Mouse (Mus musculus): ENCODE data around the gene Gstt2. TPM values are rescaled to one million over a fixed set of nuclear protein-coding genes. Genes with fewer than 3 reads are reported as not detected.

The Gstt2 gene
- polyA plus RNA-seq, 1 experiment from 2014 or later, result 6.3 TPM

DNA sequence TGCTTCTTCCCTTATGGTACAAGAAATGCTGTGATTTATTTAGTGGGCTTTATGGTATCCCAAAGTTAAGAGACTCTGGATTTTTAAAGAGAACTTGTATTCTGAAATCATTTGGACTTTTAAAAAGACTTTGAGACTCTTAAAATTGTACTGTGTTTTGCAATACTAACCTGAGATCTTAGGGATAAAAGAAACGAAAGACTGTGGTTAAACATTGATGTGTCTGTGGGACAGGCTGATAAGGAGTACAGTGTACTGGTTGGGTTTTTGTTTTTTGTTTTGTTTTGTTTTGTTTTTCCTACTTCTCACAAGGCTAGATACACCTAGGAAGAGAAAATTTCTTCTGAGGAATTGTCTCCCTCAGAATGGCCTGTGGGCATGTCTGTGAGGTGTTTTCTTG lies 51.8 kb downstream of the Gstt2 start:
- Histone ChIP-seq H3K9me3 (replicated peaks) (no peaks in the 10 kb centered on the region), H3K4me1 (peaks cover 8% of the 10 kb centered on the region), H3K27me3 (replicated peaks) (peaks cover 26% of the 10 kb centered on the region), H3K27ac (replicated peaks) (no peak overlapping the region), H3K36me3 (no peaks in the 10 kb centered on the region), H3K9ac (replicated peaks) (no peak overlapping the region), H3K4me2 (no peak overlapping the region), H3K4me3 (replicated peaks) (no peak overlapping the region)
- 92% methylated on average over 1 of the region's 1 CpGs for WGBS
- no peak for ATAC-seq (ENCODE audit: low FRiP score)

Other genes starting within 250 kb of the Gstt2 start
- gene Ggt5, start 248.1 kb downstream of the Gstt2 start, polyA plus RNA-seq (2015; fragmentation: Nextera tagmentation; extraction: Ambion mirVana), result 2.2 and 4.8 TPM in 2 replicates
- 16.0 and 16.9 TPM in 2 replicates for gene Susd2, start 193.4 kb downstream of the Gstt2 start, polyA plus RNA-seq (2015; fragmentation: Nextera tagmentation; extraction: Ambion mirVana)
- 32.9 and 35.8 TPM in 2 replicates for gene Cabin1, start 73.1 kb downstream of the Gstt2 start, polyA plus RNA-seq (2015; fragmentation: Nextera tagmentation; extraction: Ambion mirVana)
- 91.4 and 101 TPM in 2 replicates for gene Ddt, start 64.0 kb downstream of the Gstt2 start, polyA plus RNA-seq (2015; fragmentation: Nextera tagmentation; extraction: Ambion mirVana)
- gene Gm20441, start 56.5 kb downstream of the Gstt2 start, polyA plus RNA-seq (2015; fragmentation: Nextera tagmentation; extraction: Ambion mirVana), result 0.29 TPM in 1 of 2 replicates, not detected in the other
- 1.3 and 5.3 TPM in 2 replicates for gene Gstt3, start 56.0 kb downstream of the Gstt2 start, polyA plus RNA-seq (2015; fragmentation: Nextera tagmentation; extraction: Ambion mirVana)
- 9.6 and 13.8 TPM in 2 replicates for gene Gstt1, start 38.8 kb downstream of the Gstt2 start, polyA plus RNA-seq (2015; fragmentation: Nextera tagmentation; extraction: Ambion mirVana)
- gene Gstt4, start 14.9 kb downstream of the Gstt2 start, polyA plus RNA-seq (2015; fragmentation: Nextera tagmentation; extraction: Ambion mirVana), result not detected in 2 replicates
- 1,840 and 1,880 TPM in 2 replicates for gene Mif, start 22.8 kb upstream of the Gstt2 start, polyA plus RNA-seq (2015; fragmentation: Nextera tagmentation; extraction: Ambion mirVana)
- 1.2 and 1.9 TPM in 2 replicates for gene Derl3, start 56.0 kb upstream of the Gstt2 start, polyA plus RNA-seq (2015; fragmentation: Nextera tagmentation; extraction: Ambion mirVana)
- 229 and 243 TPM in 2 replicates for gene Smarcb1, start 84.2 kb upstream of the Gstt2 start, polyA plus RNA-seq (2015; fragmentation: Nextera tagmentation; extraction: Ambion mirVana)
- gene Chchd10, start 95.7 kb upstream of the Gstt2 start, polyA plus RNA-seq (2015; fragmentation: Nextera tagmentation; extraction: Ambion mirVana), result 166 and 190 TPM in 2 replicates
- 18.6 and 25.4 TPM in 2 replicates for gene Mmp11, start 99.1 kb upstream of the Gstt2 start, polyA plus RNA-seq (2015; fragmentation: Nextera tagmentation; extraction: Ambion mirVana)
- gene Gm867, start 103.2 kb upstream of the Gstt2 start, polyA plus RNA-seq (2015; fragmentation: Nextera tagmentation; extraction: Ambion mirVana), result 2.3 TPM in 2 replicates
- 1.0 and 1.4 TPM in 2 replicates for gene Vpreb3, start 105.6 kb upstream of the Gstt2 start, polyA plus RNA-seq (2015; fragmentation: Nextera tagmentation; extraction: Ambion mirVana)
- gene Gm5134, start 117.1 kb upstream of the Gstt2 start, polyA plus RNA-seq (2015; fragmentation: Nextera tagmentation; extraction: Ambion mirVana), result 0.08 TPM in 1 of 2 replicates, not detected in the other
- gene Zfp280b, start 195.2 kb upstream of the Gstt2 start, polyA plus RNA-seq (2015; fragmentation: Nextera tagmentation; extraction: Ambion mirVana), result 10.3 and 15.3 TPM in 2 replicates